Mouse (Mus musculus) activated CD4-positive, CD25-positive, alpha-beta regulatory T cell, adult 4 months (primary cell): ENCODE results near the gene Hist1h4m. TPM values are rescaled to one million over a fixed set of nuclear protein-coding genes. Genes with fewer than 3 reads are reported as not detected.
"Not testable (repeated sequence)": the region's sequence is repeated elsewhere in the genome, so short reads cannot be mapped to it uniquely, and the experiment has no call there.

ENCODE experiments used
- ATAC-seq: one replicate; pipeline ENCODE4 v1.8.0; 2017
- polyA plus RNA-seq, 2 experiments: library from polyadenylated mRNA; unstranded; fragments of 100-300 nt; shearing (Covaris generic); gene quantifications; one replicate each; pipeline ENCODE4 v1.2.1; 2017

Hist1h4m gene
- polyA plus RNA-seq: 1 to 10 TPM in 1 of 2 experiments, not detected in 1; 6.5 TPM

DNA sequence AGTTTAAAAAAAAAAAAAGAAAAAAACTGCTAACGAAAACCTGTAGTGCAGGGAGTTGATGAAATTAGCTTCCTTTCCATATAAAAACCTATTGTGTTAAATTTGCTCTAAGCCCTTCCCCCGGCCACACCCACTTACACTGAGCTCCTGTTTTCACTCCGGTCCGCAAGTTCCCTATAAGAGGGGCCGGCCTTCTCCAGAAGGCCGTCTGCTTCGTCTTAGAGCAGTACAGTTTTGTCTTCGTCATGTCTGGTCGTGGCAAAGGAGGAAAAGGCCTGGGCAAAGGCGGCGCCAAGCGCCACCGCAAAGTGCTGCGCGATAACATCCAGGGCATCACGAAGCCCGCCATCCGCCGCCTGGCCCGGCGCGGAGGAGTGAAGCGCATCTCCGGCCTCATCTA, at the start of gene Hist1h4m:
Gene Hist1h4m (plus strand): TSS at position 208 of the 400 bp plus-strand sequence.
- peak; percentile 40 for ATAC-seq

DNA sequence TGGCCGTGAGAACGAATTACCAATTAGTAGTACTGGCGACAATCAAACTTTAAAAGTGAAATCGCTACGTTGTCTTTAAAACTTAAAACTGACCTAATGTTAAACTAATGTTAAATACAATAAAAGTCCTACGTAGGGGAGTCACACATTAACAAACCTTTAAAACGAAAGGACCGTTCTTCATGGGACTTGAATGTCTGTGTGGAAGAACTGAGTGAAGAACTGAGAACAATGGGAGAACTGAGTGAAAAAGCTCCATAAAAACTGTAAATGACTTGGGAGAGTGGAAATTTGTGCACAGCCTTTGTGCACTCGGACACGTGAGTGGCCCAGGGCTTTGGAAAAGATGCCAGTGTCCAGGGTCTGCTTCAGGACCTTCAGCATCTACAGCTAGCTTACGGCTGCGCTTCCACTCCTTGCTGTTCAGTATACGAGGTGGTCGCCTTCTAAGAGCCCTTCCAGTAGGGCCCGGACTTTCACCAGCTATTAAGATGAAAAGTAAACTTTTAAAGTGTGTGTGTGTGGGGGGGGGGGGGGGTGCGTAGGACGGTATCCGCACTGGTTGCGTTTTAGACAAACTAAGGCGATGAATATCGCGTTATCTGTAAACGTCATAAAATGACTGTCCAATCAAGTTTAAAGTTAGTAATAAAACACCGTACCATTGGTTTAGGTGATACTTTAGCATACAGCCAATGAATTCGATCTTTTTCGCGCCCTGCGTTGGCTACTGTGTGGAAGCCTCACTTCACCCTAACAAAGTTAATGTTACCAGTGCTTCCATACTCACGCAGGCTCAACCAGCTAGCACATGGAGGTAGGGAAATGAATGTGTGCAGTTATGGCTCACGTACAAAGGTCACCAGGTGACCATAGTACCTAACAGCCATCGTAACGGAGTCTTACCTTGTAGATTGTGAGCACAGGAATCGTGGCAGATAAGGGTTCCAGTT, 32.5 kb upstream of the Hist1h4m start:
- ATAC-seq: peak; percentile 89

DNA sequence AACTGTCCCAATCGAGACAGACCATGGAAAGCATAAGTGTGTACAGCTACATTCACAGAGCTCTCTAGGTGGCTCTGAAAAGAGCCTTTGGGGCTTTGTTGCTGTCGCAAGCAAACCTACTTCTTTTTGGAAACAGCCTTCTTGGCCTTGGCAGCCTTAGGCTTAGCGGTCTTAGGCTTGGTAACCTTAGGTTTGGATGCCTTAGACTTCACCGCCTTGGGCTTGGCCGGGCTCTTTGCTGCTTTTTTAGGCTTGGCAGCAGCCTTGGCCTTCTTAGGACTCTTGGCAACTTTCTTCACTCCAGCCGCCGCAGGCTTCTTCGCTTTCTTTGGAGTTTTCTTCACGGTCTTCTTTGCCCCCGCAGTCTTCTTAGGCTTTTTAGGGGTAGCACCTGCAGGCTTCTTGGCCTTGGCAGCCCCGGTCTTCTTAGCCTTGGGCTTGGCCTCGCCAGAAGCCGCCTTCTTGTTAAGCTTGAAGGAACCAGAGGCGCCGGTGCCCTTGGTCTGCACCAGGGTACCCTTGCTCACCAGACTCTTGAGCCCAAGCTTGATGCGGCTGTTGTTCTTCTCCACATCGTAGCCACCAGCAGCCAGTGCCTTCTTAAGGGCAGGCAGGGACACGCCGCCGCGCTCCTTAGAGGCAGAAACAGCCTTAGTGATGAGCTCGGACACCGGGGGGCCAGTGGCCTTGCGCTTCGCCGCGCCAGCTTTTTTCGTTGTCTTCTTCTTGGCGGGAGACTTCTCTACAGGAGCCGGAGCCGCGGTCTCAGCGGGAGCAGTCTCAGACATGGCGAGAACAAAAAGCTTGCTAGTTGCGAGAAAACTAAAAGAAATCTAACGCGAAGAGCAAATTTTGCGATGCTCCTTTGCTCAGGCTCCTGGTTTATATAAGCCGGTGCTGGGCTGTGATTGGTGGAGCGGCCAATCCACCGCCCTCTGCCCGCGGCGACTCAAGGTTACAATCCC, 31.5 kb upstream of the Hist1h4m start, which contains the start of gene Hist1h1b:
Gene Hist1h1b (minus strand): TSS at position 859 of the 965 bp plus-strand sequence.
- peak; percentile 1 for ATAC-seq

DNA sequence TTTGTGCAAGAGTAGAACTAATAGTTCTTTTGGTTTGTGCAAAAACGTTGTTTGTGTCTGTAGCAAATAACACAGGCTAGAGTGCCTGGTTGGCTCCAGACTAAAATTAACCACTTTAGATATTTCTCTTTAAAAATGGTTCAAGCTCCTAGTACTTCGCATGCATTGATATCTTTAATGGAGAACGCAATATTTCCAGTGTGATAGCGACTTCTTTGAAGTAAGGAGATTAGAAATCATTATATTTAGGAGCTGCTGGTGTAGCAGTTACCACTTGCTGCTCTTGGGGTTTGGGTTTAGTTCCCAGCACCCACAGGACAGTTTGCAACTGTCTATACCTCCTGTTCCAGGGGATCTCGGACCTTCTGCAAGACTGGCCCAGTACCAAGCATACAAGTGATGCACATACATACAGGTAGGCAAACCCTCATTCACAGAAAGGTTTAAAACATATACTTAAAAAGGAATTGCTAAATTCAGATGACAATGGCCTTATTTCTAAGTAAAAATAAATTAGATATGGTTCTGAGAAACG, 30.5 kb upstream of the Hist1h4m start:
- no peak for ATAC-seq

DNA sequence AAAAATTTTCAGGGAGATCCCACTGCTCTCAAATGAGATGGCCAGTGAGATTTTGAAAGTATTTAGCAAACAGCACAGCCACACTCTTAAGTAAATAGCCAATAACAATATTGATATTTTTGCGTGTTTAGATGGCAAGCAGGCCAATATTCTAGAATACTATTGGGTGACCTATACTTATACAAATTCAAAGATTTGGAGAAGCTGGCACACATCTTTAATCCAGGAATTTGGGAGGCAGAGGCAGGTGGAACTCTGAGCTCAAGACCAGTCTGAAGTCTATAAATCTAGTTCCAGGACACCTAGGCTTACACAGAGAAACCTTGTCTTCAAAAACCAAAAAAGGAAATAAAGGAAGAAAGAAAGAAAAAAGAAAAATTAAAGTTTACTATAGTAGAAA, 29.9 kb upstream of the Hist1h4m start:
- no peak for ATAC-seq

DNA sequence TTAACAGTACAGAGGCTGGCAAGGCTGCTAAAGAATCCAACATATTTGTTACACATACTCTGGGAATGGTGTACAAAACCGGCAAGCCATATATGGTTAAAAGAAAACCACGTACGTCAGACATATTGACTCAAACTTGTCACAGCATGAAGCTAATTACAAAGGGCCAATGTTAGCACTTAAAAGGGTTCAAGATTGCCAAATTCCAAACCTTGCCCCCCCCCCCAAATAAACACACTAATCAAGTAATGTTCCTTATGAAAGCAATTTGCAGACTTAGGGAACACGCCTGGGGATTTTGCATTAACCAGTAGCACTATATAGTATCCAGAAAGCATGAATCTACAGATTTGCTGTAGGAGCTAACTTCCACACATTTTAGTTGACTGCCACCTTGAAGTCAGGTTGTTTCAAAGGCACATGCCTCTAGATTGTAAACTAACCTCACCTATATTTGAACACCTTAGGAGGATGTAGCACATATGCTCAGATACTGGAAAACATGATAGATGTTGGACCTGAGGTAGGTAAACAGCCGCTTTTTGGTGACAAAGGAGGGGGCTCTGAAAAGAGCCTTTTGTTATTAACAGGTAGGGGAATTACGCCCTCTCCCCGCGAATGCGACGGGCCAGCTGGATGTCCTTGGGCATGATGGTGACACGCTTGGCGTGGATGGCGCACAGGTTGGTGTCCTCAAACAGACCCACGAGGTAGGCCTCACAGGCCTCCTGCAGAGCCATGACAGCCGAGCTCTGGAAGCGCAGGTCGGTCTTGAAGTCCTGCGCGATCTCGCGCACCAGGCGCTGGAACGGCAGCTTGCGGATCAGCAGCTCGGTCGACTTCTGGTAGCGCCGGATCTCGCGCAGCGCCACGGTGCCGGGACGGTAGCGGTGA, 28.9 kb upstream of the Hist1h4m start:
- ATAC-seq: not testable (repeated sequence)

DNA sequence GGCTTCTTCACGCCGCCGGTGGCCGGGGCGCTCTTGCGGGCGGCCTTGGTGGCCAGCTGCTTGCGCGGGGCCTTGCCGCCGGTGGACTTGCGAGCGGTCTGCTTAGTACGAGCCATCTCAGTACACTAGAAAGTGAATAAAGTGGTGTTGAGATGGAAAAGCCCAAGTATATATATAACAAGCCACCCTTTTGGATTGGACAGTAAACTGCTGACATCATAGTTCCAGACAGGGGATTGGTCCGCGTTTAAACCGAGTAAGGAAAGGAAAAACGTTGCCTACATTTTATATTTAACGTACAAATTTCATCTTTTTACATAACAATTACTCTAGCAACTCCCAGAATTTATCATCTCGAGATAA, 28.3 kb upstream of the Hist1h4m start, which contains the start of gene Hist1h3i:
Gene Hist1h3i (minus strand): TSS at position 116 of the 363 bp plus-strand sequence.
- peak; percentile 51 for ATAC-seq

DNA sequence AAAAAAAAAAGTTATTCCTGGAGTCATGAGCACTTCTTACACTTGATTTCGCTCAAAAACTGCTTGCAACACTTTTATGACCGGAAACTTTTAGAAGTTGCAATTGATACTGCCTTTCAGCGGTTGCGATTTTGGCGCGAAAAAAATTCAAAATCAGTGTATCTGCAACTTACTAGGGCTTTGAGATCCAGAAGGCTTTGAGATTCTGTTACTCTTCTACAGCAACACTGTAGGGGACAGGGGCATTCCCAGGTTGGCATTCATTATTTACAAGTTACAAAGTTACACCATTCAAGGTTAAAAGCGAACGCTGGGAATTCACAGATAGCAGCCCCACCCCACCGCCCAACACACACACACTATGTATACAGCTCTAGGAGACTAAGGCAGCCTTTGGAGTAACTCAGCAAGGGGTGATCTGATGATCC, 27.8 kb upstream of the Hist1h4m start:
- ATAC-seq: no peak

DNA sequence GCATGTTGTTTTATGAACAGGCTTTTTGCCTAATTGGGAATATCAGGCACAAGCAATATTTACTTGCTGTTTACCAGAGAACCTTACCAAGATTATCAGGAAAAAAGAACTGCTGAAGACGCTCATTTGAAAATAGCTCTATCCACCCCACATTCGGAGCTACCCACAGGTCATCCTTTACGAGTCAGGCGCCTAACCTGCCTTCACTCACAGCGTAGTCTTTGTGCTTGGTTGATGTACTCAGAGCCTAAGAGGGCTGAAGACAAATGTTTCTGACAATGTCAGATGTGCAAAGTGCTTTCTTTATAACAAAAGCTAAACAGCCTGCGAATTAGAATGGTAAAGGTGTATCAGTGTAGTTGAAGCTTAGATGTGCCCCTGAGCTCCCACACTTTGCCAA, 27.2 kb upstream of the Hist1h4m start:
- no peak for ATAC-seq

DNA sequence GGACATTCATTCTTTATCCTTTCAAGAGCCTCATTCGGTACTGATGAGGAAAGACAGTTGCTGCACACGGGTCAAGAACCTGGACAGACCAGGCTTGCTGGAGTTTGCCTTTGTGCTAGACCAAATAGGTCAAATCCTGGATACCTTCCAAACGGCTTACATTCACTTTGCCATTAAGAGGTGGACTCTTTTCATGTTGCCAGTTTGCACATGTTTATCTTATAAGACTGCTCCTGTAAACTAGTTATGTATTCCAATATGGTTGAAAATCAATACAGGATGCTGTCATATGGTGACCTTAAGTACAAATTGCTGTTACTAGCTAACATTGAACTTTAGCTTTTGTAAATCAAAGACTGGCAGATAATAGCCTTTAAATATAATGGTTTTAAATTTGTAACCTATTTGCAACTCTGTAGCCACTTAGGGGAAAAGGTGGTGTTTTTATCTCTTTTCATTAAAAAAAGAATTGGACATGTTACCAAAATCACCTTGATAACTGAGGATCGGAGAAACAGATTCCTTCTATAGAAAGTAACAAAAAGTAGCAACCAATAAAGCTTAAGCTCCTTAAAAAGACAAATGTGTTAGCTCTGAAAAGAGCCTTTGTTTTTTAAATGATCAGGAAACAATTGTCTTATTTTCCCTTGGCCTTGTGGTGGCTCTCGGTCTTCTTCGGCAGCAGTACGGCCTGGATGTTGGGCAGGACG, 25.2 kb upstream of the Hist1h4m start:
- ATAC-seq: no peak

DNA sequence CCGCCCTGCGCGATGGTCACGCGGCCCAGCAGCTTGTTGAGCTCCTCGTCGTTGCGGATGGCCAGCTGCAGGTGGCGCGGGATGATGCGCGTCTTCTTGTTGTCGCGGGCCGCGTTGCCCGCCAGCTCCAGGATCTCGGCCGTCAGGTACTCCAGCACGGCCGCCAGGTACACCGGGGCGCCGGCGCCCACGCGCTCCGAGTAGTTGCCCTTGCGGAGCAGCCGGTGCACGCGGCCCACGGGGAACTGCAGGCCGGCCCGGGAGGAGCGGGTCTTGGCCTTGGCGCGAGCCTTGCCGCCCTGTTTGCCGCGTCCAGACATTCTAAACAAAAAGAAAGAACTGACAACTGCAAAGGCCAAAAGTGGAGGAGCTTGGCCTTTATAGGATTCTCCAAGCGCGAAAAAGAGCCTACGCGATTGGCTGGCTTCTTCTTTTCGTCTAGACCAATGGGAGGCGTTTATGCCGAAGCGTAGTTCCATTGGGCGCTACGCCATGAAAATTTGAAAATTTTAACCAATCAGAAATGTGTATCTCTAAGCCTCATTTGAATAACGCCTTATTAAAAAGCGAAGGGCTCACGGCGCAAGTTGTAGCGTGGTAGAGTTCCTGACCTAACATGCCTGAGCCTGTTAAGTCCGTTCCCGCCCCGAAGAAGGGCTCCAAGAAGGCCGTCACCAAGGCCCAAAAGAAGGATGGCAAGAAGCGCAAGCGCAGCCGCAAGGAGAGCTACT, 24.5 kb upstream of the Hist1h4m start, which contains the start of the genes Hist1h2an and Hist1h2bp:
Gene Hist1h2an (minus strand): TSS at position 320 of the 731 bp plus-strand sequence.
Gene Hist1h2bp (plus strand): TSS at position 563 of the 731 bp plus-strand sequence.
- peak; percentile 88 for ATAC-seq

DNA sequence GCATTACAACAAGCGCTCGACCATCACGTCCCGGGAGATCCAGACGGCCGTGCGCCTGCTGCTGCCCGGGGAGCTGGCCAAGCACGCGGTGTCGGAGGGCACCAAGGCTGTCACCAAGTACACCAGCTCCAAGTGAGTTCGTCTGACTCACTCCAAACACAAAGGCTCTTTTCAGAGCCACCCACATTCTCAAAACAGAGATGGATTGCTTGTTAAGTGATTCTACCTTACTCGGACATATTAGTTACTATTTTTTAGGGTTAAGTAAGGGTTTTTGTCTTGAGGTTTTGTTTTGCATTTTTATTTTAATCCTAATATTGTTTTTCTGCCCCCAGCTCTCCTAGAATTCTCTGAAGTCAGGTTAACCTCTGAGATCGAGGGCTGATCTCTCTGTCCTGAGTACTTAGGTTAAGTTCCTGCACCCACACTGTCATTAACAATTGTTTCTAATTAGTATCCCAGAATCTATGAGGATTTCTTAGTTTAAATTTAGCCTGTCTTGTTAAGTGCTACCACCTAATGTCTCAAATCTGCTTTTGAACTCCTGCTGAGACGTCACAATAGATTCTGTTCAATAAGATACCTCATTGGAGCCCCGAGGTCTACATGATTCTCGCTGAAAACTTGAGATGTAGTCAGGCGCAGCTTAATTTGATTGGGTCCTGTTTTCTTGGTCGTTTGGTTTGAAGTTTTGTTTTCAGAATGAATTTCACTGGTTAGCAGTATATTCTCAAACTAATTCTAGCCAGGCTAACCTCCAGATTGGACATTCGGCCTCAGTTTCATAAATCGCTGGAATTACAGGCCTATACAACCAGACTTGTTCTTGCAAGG, 23.6 kb upstream of the Hist1h4m start:
- no peak for ATAC-seq

DNA sequence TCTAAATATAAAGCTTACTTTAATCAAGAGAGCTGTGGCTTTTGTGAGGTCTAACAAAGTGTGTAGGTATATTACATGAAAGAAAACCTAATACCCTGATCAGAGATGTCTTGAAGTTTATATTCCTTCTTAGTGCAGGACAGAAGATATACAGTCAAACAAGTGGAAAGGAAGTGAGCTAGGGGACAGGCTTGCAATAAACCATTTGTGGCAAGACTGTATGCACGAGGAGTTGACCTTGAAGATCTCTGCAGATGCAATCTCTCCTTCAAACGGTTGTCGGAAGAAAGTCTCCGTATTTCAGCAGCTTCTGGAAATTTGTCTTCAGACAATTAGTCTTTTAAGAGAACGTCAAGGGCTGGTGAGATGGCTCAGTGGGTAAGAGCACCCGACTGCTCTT, 21.6 kb upstream of the Hist1h4m start:
- no peak for ATAC-seq

DNA sequence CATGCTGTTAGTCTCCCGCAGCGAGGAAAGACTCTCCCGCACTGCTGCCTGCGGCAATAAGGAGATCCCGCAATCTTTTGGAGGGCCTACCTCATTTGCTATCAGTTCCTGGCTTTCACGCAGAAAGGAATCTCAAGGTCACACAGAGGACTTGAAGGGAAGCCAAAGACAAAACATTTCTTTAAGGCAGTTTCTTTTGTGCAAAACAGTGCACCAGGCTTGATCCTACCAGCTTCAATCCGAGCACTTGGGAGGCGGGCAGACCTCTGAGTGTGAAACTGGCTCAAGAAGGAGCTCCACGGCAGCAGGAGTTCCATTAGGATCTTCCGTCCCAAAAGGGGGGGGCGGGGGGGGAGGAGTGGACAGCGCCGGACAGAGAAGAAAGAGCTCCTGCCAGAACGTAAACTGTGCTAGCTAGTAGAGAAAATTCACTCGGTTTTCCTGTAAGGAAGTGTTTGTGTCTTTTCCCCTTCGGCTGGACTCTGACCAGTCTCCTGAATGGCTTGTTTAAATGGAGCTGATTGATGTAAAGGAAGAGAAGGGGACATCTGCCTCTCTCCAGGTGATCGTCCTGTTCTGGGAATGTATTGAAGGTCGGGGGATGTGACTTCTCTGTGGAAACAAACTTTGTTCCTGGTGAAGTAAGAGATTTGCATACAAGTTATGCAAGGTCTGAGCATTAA, 20.8 kb upstream of the Hist1h4m start:
- no peak for ATAC-seq

DNA sequence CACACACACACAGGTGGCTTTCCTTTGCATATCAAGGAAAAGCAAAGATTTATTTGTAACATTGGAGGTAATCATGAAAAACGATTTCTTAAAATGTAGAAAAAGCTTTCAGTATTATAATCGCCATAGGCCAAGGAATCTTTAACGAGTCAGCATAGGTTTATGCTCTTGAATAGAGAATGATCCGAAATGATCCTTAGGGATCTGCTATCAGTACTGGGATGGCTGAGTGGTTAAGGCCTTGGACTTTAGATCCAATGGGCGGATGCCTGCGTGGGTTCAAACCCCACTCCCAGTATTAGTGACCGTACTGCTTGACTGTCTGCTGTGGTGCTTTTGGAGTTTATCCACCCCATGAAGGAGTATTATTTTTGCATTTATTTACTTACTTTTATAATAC, 16.0 kb upstream of the Hist1h4m start:
- ATAC-seq: no peak

DNA sequence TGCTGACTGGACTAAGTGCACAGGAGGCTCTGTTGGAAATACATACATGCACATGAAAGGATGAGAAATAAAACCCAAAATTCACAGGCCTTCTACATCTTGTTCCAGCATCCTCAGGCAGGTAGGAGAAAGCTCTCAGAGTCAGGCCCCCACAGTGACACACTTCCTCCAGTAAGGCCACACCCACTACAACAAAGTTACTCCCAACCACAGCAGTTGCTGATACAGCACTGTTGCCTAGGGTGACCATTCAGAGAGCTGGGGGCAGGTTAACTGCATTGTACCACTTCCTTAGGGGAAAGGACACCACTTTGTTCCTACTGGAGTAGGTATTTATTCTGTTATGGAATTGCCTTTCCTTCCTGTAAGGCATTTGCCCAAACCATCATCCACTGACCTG, 14.4 kb upstream of the Hist1h4m start:
- ATAC-seq: not testable (repeated sequence)

DNA sequence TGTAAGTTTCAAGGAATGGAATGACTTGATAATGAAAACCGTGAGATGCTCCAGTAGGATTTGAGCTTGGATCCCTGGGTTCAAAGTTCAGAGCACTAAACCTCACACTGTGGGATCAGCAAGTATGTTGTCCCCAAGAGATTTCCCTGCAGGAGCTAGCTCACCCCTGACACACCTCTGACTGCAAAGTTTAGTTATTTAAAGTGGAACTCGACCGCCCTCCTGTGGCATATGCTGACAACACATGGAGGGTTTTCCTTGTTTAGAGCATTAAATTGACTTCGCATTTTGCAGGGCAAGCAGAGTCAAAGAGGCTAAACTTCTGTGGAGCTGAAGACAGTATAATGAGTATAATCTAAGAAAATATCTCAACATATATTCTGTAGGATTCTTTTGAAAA, 8.5 kb upstream of the Hist1h4m start:
- ATAC-seq: peak; percentile 76

DNA sequence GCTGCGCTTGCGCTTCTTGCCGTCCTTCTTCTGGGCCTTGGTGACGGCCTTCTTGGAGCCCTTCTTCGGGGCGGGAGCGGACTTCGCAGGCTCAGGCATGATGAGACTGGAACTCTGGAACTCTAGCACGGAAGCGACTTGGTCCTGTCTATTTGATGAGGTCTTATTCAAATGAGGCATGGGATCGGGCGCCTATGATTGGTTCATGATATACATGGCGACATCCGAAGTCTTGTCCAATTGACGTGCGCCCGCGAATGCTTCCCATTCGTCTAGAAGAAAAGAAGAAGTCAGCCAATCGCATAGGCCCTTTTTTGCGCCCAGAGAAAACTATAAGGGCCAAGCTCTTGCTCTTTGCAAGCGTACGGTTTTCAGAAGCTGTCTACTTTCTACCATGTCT, 1.5 kb upstream of the Hist1h4m start, which contains the start of the genes Hist1h2bq and Hist1h2ao:
Gene Hist1h2bq (minus strand): TSS at position 125 of the 400 bp plus-strand sequence.
Gene Hist1h2ao (plus strand): TSS at position 393 of the 400 bp plus-strand sequence.
- ATAC-seq: peak; percentile 89
